Mouse (Mus musculus) lung, embryonic 16.5 days (tissue): ENCODE results near the gene Fam19a5. TPM values are rescaled to one million over a fixed set of nuclear protein-coding genes. Genes with fewer than 3 reads are reported as not detected.

ENCODE experiments used
- microRNA-seq: library from miRNA; unstranded; fragments of <30 nt; microRNA quantifications from one replicate; pipeline ENCODE4, GENCODE M21; 2016
- polyA plus RNA-seq: library from polyadenylated mRNA; unstranded; fragments of >200 nt; fragmentation: Nextera tagmentation; extraction: Ambion mirVana; gene quantifications from 2 replicates; pipeline ENCODE4 v1.2.1, GENCODE M21; 2015

The Fam19a5 gene
- polyA plus RNA-seq, 1 experiment from 2014 or later, result 0.74 TPM

Small RNAs within 50 kb of the gene (microRNA-seq; reads per million reads assigned to microRNA genes)
- gene Mir6393, result not detected
